Mouse (Mus musculus) brain, embryonic 14.5 days (tissue): ENCODE measurements around the gene Slamf9.

ENCODE experiments used
- CTCF ChIP-seq: fragments of 200-500 bp; IDR thresholded peaks from 2 replicates; pipeline ENCODE4 v1.5.1; 2012; ENCODE audit warnings: inconsistent platforms, mild to moderate bottlenecking, moderate library complexity, borderline replicate concordance; ENCODE audit not compliant: insufficient read depth, insufficient read length; ENCODE audit errors: extremely low read depth
- POLR2A ChIP-seq: fragments of 200-500 bp; IDR thresholded peaks from 2 replicates; pipeline ENCODE4 v1.6.1; 2012; ENCODE audit warnings: mild to moderate bottlenecking, inconsistent platforms, borderline replicate concordance; ENCODE audit not compliant: poor library complexity, insufficient read depth, insufficient read length, severe bottlenecking; ENCODE audit errors: extremely low read depth

- no peak for TF ChIP-seq CTCF
- no peak for TF ChIP-seq POLR2A
Observed at GRCm38 (mm10) chr1:172487859-172488258, 12.7 kb downstream of the Slamf9 start.
